Mouse (Mus musculus) thymus, adult 2 months (tissue): ENCODE measurements around the gene Sp6. TPM values are rescaled to one million over a fixed set of nuclear protein-coding genes. Genes with fewer than 3 reads are reported as not detected.
A peak's percentile ranks its signal among the peaks of the same experiment; 100 is the strongest.

Experiments used
- DNase-seq: peaks from one replicate; pipeline ENCODE4 v3.0.0; 2021
- H3K27ac ChIP-seq: fragments of 200-500 bp; 2 replicates; pipeline ENCODE4 v1.5.1; 2012; ENCODE audit warnings: low read length, control low read depth; ENCODE audit not compliant: control insufficient read depth, insufficient read depth
- H3K27me3 ChIP-seq: fragments of 200-500 bp; 2 replicates; pipeline ENCODE4 v1.6.1; 2012; ENCODE audit warnings: mild to moderate bottlenecking, low read length, moderate library complexity, mixed read lengths; ENCODE audit not compliant: control insufficient read depth, insufficient read depth
- H3K36me3 ChIP-seq: fragments of 200-500 bp; 2 replicates; pipeline ENCODE4 v1.6.1; 2012; ENCODE audit warnings: mild to moderate bottlenecking, low read length, moderate library complexity; ENCODE audit not compliant: control insufficient read depth, insufficient read depth
- H3K4me1 ChIP-seq: fragments of 200-500 bp; replicated peaks from 2 replicates; pipeline ENCODE4 v1.6.1; 2012; ENCODE audit warnings: low read length; ENCODE audit not compliant: control insufficient read depth, insufficient read depth
- H3K4me3 ChIP-seq: fragments of 200-500 bp; 2 replicates; pipeline ENCODE4 v1.5.1; 2012; ENCODE audit warnings: mild to moderate bottlenecking, low read length, control low read depth, moderate library complexity; ENCODE audit not compliant: control insufficient read depth, insufficient read depth
- CTCF ChIP-seq: fragments of 200-500 bp; IDR thresholded peaks from 2 replicates; pipeline ENCODE4 v1.5.1; 2012; ENCODE audit warnings: mild to moderate bottlenecking, control low read depth, low read length, moderate library complexity, borderline replicate concordance; ENCODE audit not compliant: control insufficient read depth, poor library complexity, insufficient read depth; ENCODE audit errors: extremely low read depth
- POLR2A ChIP-seq: fragments of 200-500 bp; IDR thresholded peaks from 2 replicates; pipeline ENCODE4 v1.6.1; 2012; ENCODE audit warnings: mild to moderate bottlenecking, low read length, control low read depth, moderate library complexity; ENCODE audit not compliant: control insufficient read depth, poor library complexity, insufficient read depth; ENCODE audit errors: extremely low read depth
- WGBS: fragments of 180-500 bp; shearing (Covaris S2); methylation state at CpG from one replicate; pipeline ENCODE4 v1.1.7; 2018; 5-methylcytosine and 5-hydroxymethylcytosine counted together
- polyA plus RNA-seq: library from polyadenylated mRNA; depleted of rRNA; stranded (reverse); fragments of >200 nt; gene quantifications from 2 replicates; pipeline ENCODE4 v1.2.3, GENCODE M21; 2012

Gene Sp6
- polyA plus RNA-seq, 1 experiment = 5.6 TPM

DNA sequence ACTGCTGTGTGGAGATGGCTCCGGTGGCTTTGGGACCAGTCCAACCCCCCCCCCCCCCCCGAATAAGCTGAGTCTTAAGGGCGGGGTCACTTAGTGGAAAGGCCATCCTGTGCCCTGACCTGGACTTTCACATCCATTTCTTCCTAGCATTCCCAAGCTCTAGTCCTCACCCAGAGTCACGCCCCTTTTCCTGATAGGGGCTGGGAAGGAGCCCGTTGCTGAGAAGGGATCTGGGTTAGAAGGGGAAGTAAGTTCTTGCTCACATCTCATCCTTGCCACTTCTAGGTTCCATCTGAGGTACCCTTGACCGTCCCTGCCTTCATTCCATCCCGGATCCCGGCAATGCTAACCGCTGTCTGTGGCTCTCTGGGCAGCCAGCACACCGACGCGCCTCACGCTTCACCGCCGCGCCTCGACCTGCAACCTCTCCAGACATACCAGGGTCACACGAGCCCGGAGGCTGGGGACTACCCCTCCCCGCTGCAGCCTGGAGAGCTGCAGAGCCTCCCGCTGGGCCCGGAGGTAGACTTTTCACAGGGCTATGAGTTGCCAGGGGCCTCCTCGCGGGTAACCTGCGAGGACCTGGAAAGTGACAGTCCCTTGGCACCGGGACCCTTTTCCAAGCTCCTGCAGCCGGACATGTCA lies 8.0 kb downstream of the Sp6 start:
- WGBS = 7% methylated on average over 27 of the region's 27 CpGs
- DNase-seq = peak; percentile 31
- TF ChIP-seq CTCF (no peak), POLR2A (no peak)
- no peak overlapping the region for H3K27ac ChIP-seq
- no peaks in the 10 kb centered on the region for H3K36me3 ChIP-seq
- H3K4me1 ChIP-seq = peaks cover 43% of the 10 kb centered on the region
- peak overlapping the region; percentile 56 for H3K4me3 ChIP-seq
- peaks cover 25% of the 10 kb centered on the region for H3K27me3 ChIP-seq

DNA sequence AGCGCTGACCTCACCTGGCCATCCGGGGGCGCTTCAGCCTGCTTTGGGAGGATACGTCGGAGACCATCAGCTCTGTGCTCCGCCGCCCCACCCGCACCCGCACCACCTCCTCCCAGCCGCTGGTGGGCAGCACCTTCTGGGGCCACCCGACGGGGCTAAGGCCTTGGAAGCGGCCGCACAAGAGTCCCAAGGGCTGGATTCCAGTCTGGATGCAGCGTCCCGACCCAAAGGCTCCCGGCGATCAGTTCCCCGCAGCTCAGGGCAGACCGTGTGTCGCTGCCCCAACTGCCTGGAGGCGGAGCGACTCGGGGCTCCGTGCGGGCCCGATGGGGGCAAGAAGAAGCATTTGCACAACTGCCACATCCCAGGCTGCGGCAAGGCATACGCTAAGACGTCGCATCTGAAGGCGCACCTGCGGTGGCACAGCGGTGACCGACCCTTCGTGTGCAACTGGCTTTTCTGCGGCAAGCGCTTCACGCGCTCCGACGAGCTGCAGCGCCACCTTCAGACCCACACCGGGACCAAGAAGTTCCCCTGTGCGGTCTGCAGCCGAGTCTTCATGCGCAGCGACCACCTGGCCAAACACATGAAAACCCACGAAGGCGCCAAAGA lies 8.8 kb downstream of the Sp6 start:
- Histone ChIP-seq H3K4me1 (peaks cover 43% of the 10 kb centered on the region), H3K4me3 (peak overlapping the region; percentile 56)
- peak; percentile 90 for DNase-seq

DNA sequence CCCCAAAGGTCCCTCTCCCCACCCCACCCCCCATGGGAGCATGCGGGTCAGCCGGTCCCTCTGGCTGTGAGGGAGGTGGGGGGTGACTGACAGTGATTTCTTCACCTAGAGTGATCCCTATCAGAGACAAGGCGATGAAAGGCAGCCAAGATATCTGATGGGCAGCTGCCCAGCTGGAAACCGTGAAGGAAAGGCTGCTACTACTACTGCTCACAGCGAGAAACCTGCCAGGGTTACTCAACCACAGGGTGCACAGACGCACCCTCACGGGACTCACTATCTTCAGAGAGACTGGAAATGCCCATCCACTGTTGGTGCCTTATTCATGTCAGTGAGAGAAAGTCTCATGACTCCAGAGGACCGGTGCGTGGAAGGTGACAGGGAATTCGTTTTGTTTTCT lies 11.8 kb downstream of the Sp6 start:
- peaks cover 4% of the 10 kb centered on the region for H3K27me3 ChIP-seq
- TF ChIP-seq CTCF (no peak), POLR2A (no peak)
- H3K36me3 ChIP-seq = no peaks in the 10 kb centered on the region
- no peak overlapping the region for H3K27ac ChIP-seq
- H3K4me1 ChIP-seq = peaks cover 21% of the 10 kb centered on the region
- DNase-seq = no peak
- no peak overlapping the region for H3K4me3 ChIP-seq
- WGBS = 88% methylated on average over 10 of the region's 10 CpGs

More for the DNA sequence above, 8.8 kb downstream of the Sp6 start:
- 1% methylated on average over 50 of the region's 50 CpGs for WGBS
- Histone ChIP-seq H3K36me3 (no peaks in the 10 kb centered on the region), H3K27ac (no peak overlapping the region), H3K27me3 (peaks cover 25% of the 10 kb centered on the region)
- 0 out of 2 replicates have a peak, but pooled peaks have one; percentile 25 for TF ChIP-seq POLR2A
- peak; percentile 73 for TF ChIP-seq CTCF

DNA sequence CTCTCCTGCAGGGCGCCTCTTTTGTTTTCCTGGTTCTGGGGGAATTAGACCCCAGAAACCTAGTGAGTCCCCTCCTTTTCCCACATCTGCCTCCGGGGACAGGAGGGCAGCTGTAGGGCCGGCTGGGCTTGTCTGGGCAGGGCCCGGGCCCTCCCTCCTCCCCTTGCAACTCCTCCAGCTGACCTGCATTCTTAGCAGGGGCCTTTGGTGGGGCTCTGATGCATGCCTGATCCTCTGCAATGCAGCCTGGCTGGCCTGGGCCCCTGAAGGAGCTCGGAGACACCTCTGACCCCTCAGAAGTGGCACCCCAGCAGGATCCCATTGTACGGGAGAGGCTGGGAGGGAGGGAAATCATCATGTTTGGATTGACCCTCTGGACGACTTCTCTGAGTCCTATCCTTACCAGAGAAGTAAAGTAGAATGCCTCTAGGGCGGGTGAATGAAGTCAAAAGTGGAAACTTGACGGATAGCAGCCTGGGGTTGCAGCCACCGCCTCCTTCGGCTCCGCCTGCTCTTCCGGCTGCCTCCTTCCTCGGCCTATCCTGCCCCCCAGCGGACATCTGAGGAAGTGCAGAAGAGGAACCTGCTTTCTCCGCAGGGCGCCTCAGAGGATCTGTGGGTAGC lies 12.6 kb downstream of the Sp6 start:
- H3K36me3 ChIP-seq = no peaks in the 10 kb centered on the region
- no peaks in the 10 kb centered on the region; the same call in 1 of the 2 replicates for H3K27me3 ChIP-seq
- peak; percentile 95 for DNase-seq
- TF ChIP-seq CTCF (peak; percentile 96), POLR2A (no peak)
- H3K4me1 ChIP-seq = peaks cover 30% of the 10 kb centered on the region
- H3K27ac ChIP-seq = peak overlapping the region; percentile 10; the same call in 1 of the 2 replicates
- H3K4me3 ChIP-seq = no peak overlapping the region
- WGBS = 16% methylated on average over 17 of the region's 17 CpGs

GRCm38 (mm10) chr11:97029686-97030417 lies 16.7 kb downstream of the Sp6 start, which contains the start of gene Scrn2:
Gene Scrn2, plus strand, starts transcription at chr11:97029938.
- under 1% methylated on average over 25 of the region's 25 CpGs for WGBS
- Histone ChIP-seq H3K4me3 (peak within 1 kb of the TSS; percentile 65), H3K27me3 (no peaks in the 10 kb centered on the region), H3K36me3 (no peaks in the 10 kb centered on the region), H3K4me1 (peaks cover 14% of the 10 kb centered on the region), H3K27ac (no peak within 1 kb of the TSS)
- TF ChIP-seq CTCF (peak; percentile 95), POLR2A (no peak)
- DNase-seq = peak; percentile 81

DNA sequence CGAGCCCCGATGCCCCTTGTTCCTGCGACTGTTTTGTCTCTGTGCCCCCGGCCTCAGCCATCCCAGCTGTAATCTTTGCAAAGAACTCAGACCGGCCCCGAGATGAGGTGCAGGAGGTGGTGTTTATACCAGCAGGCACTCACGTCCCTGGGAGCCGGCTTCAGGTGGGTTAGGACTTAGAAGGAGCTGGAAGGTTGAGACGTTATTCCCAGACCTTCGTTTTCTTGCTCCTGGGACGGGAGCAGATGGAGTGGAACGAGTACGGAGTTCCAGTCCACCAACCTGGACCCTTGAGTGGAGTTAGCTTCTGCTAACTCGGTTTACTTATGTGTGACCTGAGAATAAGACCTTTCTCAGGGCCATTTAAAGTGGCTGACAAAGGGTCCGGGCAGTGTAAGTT lies 17.2 kb downstream of the Sp6 start:
- WGBS = 22% methylated on average over 15 of the region's 15 CpGs
- Histone ChIP-seq H3K27me3 (no peaks in the 10 kb centered on the region), H3K4me1 (peaks cover 14% of the 10 kb centered on the region), H3K4me3 (peak overlapping the region; percentile 65), H3K27ac (no peak overlapping the region), H3K36me3 (no peaks in the 10 kb centered on the region)
- DNase-seq = no peak
- TF ChIP-seq CTCF (no peak), POLR2A (no peak)
